In genomic region chr17:31492416-31492815, GRCm38 (mm10) we compare ENCODE assay signal across 8 mouse cellular contexts. TPM values are rescaled to one million over a fixed set of nuclear protein-coding genes. Genes with fewer than 3 reads are reported as not detected.
DNase-seq lines count a peak whose midpoint lies in the region; ATAC-seq and TF ChIP-seq lines count a peak whose summit lies in the region.

No protein-coding gene starts in this region.

- H3K4me2 ChIP-seq in kidney, embryonic 14.5 days (replicated peaks; ENCODE audit: low read depth, low read length): no peak overlapping the region
- H3K4me2 ChIP-seq in limb, embryonic 14.5 days (replicated peaks; ENCODE audit: low read depth, low read length, severe bottlenecking): no peak overlapping the region

- WGBS in kidney, embryonic 14.5 days: 0% methylated on average over 2 of the region's 2 CpGs
- 0% methylated on average over 2 of the region's 2 CpGs for WGBS in limb, embryonic 14.5 days

- no peaks in the 10 kb centered on the region for H3K9me3 ChIP-seq in kidney, embryonic 14.5 days (ENCODE audit: control insufficient read depth, low read length)
- no peaks in the 10 kb centered on the region for H3K9me3 ChIP-seq in limb, embryonic 14.5 days (ENCODE audit: control insufficient read depth, low read length)

- H3K27ac ChIP-seq in kidney, embryonic 14.5 days (ENCODE audit: low read depth, low read length): no peak overlapping the region
- no peak overlapping the region for H3K27ac ChIP-seq in limb, embryonic 14.5 days (replicated peaks; ENCODE audit: low read depth, low read length)

- DNase-seq in 3T3-L1 (ENCODE audit: low read depth, low spot score): peak; percentile 83
- DNase-seq in adrenal gland, postnatal 10 days: peak; percentile 82
- DNase-seq in embryo, embryonic 9.5 days (ENCODE audit: extremely low spot score): peak; percentile 80
- peak; percentile 83 for DNase-seq in limb, embryonic 14.5 days (ENCODE audit: low spot score)
- DNase-seq in neural tube, embryonic 10.5 days (ENCODE audit: extremely low spot score, low spot score): peak; percentile 81
- DNase-seq in splenic B cell, adult 2 months (ENCODE audit: low read depth, low spot score): peak; percentile 83

- H3K27me3 ChIP-seq in kidney, embryonic 14.5 days (ENCODE audit: control insufficient read depth, insufficient read depth, low read length): no peaks in the 10 kb centered on the region
- no peaks in the 10 kb centered on the region for H3K27me3 ChIP-seq in limb, embryonic 14.5 days (ENCODE audit: control insufficient read depth, insufficient read depth, low read length)
- no peaks in the 10 kb centered on the region for H3K27me3 ChIP-seq in splenic B cell, adult 2 months (ENCODE audit: control insufficient read depth, insufficient read depth, low read length, poor library complexity, severe bottlenecking)

- no peak overlapping the region for H3K4me3 ChIP-seq in kidney, embryonic 14.5 days (ENCODE audit: low read length)
- H3K4me3 ChIP-seq in limb, embryonic 14.5 days (replicated peaks; ENCODE audit: low read length): no peak overlapping the region

- H3K36me3 ChIP-seq in kidney, embryonic 14.5 days (ENCODE audit: control insufficient read depth, insufficient read depth, low read length): peaks cover 24% of the 10 kb centered on the region
- peaks cover 20% of the 10 kb centered on the region for H3K36me3 ChIP-seq in limb, embryonic 14.5 days (ENCODE audit: control insufficient read depth, insufficient read depth, low read length)
- no peaks in the 10 kb centered on the region; the same call in 1 of the 2 replicates for H3K36me3 ChIP-seq in splenic B cell, adult 2 months (ENCODE audit: control insufficient read depth, insufficient read depth, low read length, poor library complexity, severe bottlenecking)

- H3K9ac ChIP-seq in kidney, embryonic 14.5 days (ENCODE audit: low read depth, low read length): no peak overlapping the region
- no peak overlapping the region for H3K9ac ChIP-seq in limb, embryonic 14.5 days (ENCODE audit: low read depth, low read length, severe bottlenecking)

- no peak for TF ChIP-seq POLR2A in limb, embryonic 14.5 days (IDR thresholded peaks at IDR 0.05; ENCODE audit: borderline replicate concordance, extremely low read depth, insufficient read depth, insufficient read length)

- ATAC-seq in granulocyte monocyte progenitor cell, adult 5-6 weeks (replicated peaks; ENCODE audit: poor library complexity, severe bottlenecking): peak; percentile 73
- peak; percentile 74 for ATAC-seq in kidney, embryonic 14.5 days (ENCODE audit: low FRiP score, low TSS enrichment)
- peak; percentile 61 for ATAC-seq in limb, embryonic 14.5 days (ENCODE audit: low FRiP score, low read depth)

- no peaks in the 10 kb centered on the region for H3K4me1 ChIP-seq in kidney, embryonic 14.5 days (ENCODE audit: control insufficient read depth, insufficient read depth, low read length)
- no peaks in the 10 kb centered on the region for H3K4me1 ChIP-seq in limb, embryonic 14.5 days (ENCODE audit: control insufficient read depth, insufficient read depth, low read length)

RNA-seq across cellular contexts. Expression of gene Wdr4, which starts 27.4 kb away (rescaled TPM):
- 10 to 100 TPM; 22.9 to 28.0 TPM for total RNA-seq in adrenal gland, postnatal 10 days (2021)
- total RNA-seq in granulocyte monocyte progenitor cell, adult 5-6 weeks (2014; fragmentation: Nextera tagmentation): 14.6 and 31.9 TPM in 2 replicates
- total RNA-seq in granulocyte monocyte progenitor cell, adult 5-6 weeks (2017): 17.0 and 20.8 TPM in 2 replicates
- 40.6 and 45.7 TPM in 2 replicates for polyA plus RNA-seq in kidney, embryonic 14.5 days (2014; fragmentation: Nextera tagmentation; extraction: Ambion mirVana)
- polyA plus RNA-seq in limb, embryonic 14.5 days (2012; rRNA removed): 45.0 and 52.6 TPM in 2 replicates
- polyA plus RNA-seq in limb, embryonic 14.5 days (2014; fragmentation: Nextera tagmentation; extraction: Ambion mirVana): 29.6 and 31.5 TPM in 2 replicates

RNA-seq across cellular contexts. Expression of gene Ndufv3, which starts 27.5 kb away (rescaled TPM):
- 100 to 1,000 TPM; 637 to 664 TPM for total RNA-seq in adrenal gland, postnatal 10 days (2021)
- 195 and 260 TPM in 2 replicates for total RNA-seq in granulocyte monocyte progenitor cell, adult 5-6 weeks (2014; fragmentation: Nextera tagmentation)
- 207 and 212 TPM in 2 replicates for total RNA-seq in granulocyte monocyte progenitor cell, adult 5-6 weeks (2017)
- 231 and 270 TPM in 2 replicates for polyA plus RNA-seq in kidney, embryonic 14.5 days (2014; fragmentation: Nextera tagmentation; extraction: Ambion mirVana)
- polyA plus RNA-seq in limb, embryonic 14.5 days (2012; rRNA removed): 86.4 and 103 TPM in 2 replicates
- polyA plus RNA-seq in limb, embryonic 14.5 days (2014; fragmentation: Nextera tagmentation; extraction: Ambion mirVana): 277 and 285 TPM in 2 replicates
